Mouse (Mus musculus): ENCODE measurements around the gene Pstk. TPM values are rescaled to one million over a fixed set of nuclear protein-coding genes. Genes with fewer than 3 reads are reported as not detected.

Pstk gene
- polyA plus RNA-seq, 1 experiment: 64.7 TPM

GRCm38 (mm10) chr7:131427331-131427730, 56.4 kb downstream of the Pstk start:
- Histone ChIP-seq H3K9ac (ENCODE audit: low read depth, poor library complexity, severe bottlenecking) (no peak overlapping the region), H3K4me3 (ENCODE audit: low read depth, low read length) (no peak overlapping the region), H3K36me3 (ENCODE audit: control insufficient read depth, insufficient read depth, low read length, poor library complexity, severe bottlenecking) (no peaks in the 10 kb centered on the region), H3K27ac (ENCODE audit: insufficient read depth, low read length) (no peak overlapping the region), H3K9me3 (replicated peaks; ENCODE audit: control insufficient read depth, insufficient read depth, low read length, poor library complexity, severe bottlenecking) (no peaks in the 10 kb centered on the region), H3K4me1 (ENCODE audit: control insufficient read depth, insufficient read depth, low read length) (no peaks in the 10 kb centered on the region), H3K27me3 (ENCODE audit: control insufficient read depth, insufficient read depth, low read length, poor library complexity, severe bottlenecking) (no peaks in the 10 kb centered on the region)
- TF ChIP-seq CTCF (IDR thresholded peaks at IDR 0.05; ENCODE audit: low read depth, low read length) (no peak), POLR2A (IDR thresholded peaks at IDR 0.05; ENCODE audit: insufficient read depth, low read length) (no peak), EP300 (IDR thresholded peaks at IDR 0.05; ENCODE audit: insufficient read depth, low read depth, low read length) (no peak)

- H3K27ac ChIP-seq (ENCODE audit: insufficient read depth, low read length): no peak overlapping the region
- TF ChIP-seq EP300 (IDR thresholded peaks at IDR 0.05; ENCODE audit: insufficient read depth, low read depth, low read length): no peak
- TF ChIP-seq POLR2A (IDR thresholded peaks at IDR 0.05; ENCODE audit: insufficient read depth, low read length): no peak
- TF ChIP-seq CTCF (IDR thresholded peaks at IDR 0.05; ENCODE audit: low read depth, low read length): peak; percentile 40
These were observed 61.3 kb downstream of the Pstk start for GRCm38 (mm10) chr7:131432244-131432643.

GRCm38 (mm10) chr7:131434276-131434675, 63.3 kb downstream of the Pstk start:
- H3K27me3 ChIP-seq (ENCODE audit: control insufficient read depth, insufficient read depth, low read length, poor library complexity, severe bottlenecking): no peaks in the 10 kb centered on the region
- no peaks in the 10 kb centered on the region for H3K4me1 ChIP-seq (ENCODE audit: control insufficient read depth, insufficient read depth, low read length)
- H3K27ac ChIP-seq (ENCODE audit: insufficient read depth, low read length): no peak overlapping the region
- no peak overlapping the region for H3K9ac ChIP-seq (ENCODE audit: low read depth, poor library complexity, severe bottlenecking)
- TF ChIP-seq EP300 (IDR thresholded peaks at IDR 0.05; ENCODE audit: insufficient read depth, low read depth, low read length) (no peak), POLR2A (IDR thresholded peaks at IDR 0.05; ENCODE audit: insufficient read depth, low read length) (no peak), CTCF (IDR thresholded peaks at IDR 0.05; ENCODE audit: low read depth, low read length) (no peak)
- no peak overlapping the region for H3K4me3 ChIP-seq (ENCODE audit: low read depth, low read length)
- no peaks in the 10 kb centered on the region for H3K9me3 ChIP-seq (replicated peaks; ENCODE audit: control insufficient read depth, insufficient read depth, low read length, poor library complexity, severe bottlenecking)
- no peaks in the 10 kb centered on the region for H3K36me3 ChIP-seq (ENCODE audit: control insufficient read depth, insufficient read depth, low read length, poor library complexity, severe bottlenecking)

More at GRCm38 (mm10) chr7:131432244-131432643, 61.3 kb downstream of the Pstk start:
- Histone ChIP-seq H3K27me3 (ENCODE audit: control insufficient read depth, insufficient read depth, low read length, poor library complexity, severe bottlenecking) (no peaks in the 10 kb centered on the region), H3K36me3 (ENCODE audit: control insufficient read depth, insufficient read depth, low read length, poor library complexity, severe bottlenecking) (no peaks in the 10 kb centered on the region), H3K9ac (ENCODE audit: low read depth, poor library complexity, severe bottlenecking) (no peak overlapping the region), H3K4me1 (ENCODE audit: control insufficient read depth, insufficient read depth, low read length) (no peaks in the 10 kb centered on the region), H3K4me3 (ENCODE audit: low read depth, low read length) (no peak overlapping the region), H3K9me3 (replicated peaks; ENCODE audit: control insufficient read depth, insufficient read depth, low read length, poor library complexity, severe bottlenecking) (no peaks in the 10 kb centered on the region)

DNA sequence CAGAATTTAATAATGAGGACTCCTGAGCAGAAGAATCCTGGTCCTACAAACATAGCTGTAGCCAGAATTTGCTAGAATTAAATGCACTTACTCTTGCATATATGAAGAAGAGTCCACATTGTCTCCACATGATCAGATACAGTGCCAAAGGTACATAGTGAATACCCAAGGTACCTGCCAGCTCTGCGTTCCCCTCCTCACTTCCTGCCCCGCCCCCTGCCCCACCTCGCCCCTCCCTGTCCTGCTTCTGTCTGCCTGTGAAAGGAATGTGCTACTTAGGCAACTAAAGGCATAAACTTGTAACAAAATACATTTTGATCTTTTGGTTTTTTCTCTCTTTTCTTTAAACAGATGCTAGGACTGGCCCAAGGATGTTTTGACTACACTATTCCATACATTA, 66.1 kb downstream of the Pstk start:
- no peak for TF ChIP-seq EP300 (IDR thresholded peaks at IDR 0.05; ENCODE audit: insufficient read depth, low read depth, low read length)
- Histone ChIP-seq H3K36me3 (ENCODE audit: control insufficient read depth, insufficient read depth, low read length, poor library complexity, severe bottlenecking) (no peaks in the 10 kb centered on the region), H3K9me3 (replicated peaks; ENCODE audit: control insufficient read depth, insufficient read depth, low read length, poor library complexity, severe bottlenecking) (no peaks in the 10 kb centered on the region), H3K4me3 (ENCODE audit: low read depth, low read length) (no peak overlapping the region), H3K9ac (ENCODE audit: low read depth, poor library complexity, severe bottlenecking) (no peak overlapping the region), H3K27me3 (ENCODE audit: control insufficient read depth, insufficient read depth, low read length, poor library complexity, severe bottlenecking) (no peaks in the 10 kb centered on the region), H3K27ac (ENCODE audit: insufficient read depth, low read length) (no peak overlapping the region), H3K4me1 (ENCODE audit: control insufficient read depth, insufficient read depth, low read length) (no peaks in the 10 kb centered on the region)

Other genes starting within 250 kb of the Pstk start
- gene 4933402N03Rik, start 224.8 kb upstream of the Pstk start, polyA plus RNA-seq (2011; ENCODE audit: insufficient read depth, insufficient read length, low read depth, missing spikeins): not detected in 2 replicates
- gene 5430419D17Rik, start 196.7 kb upstream of the Pstk start, polyA plus RNA-seq (2011; ENCODE audit: insufficient read depth, insufficient read length, low read depth, missing spikeins): not detected in 2 replicates
- not detected in 2 replicates for gene Cuzd1, start 48.8 kb upstream of the Pstk start, polyA plus RNA-seq (2011; ENCODE audit: insufficient read depth, insufficient read length, low read depth, missing spikeins)
- 1.7 TPM in 1 of 2 replicates, not detected in the other for gene Fam24b, start 41.6 kb upstream of the Pstk start, polyA plus RNA-seq (2011; ENCODE audit: insufficient read depth, insufficient read length, low read depth, missing spikeins)
- gene Fam24a, start 37.3 kb upstream of the Pstk start, polyA plus RNA-seq (2011; ENCODE audit: insufficient read depth, insufficient read length, low read depth, missing spikeins): not detected in 2 replicates
- gene 2310057M21Rik, start 8.4 kb upstream of the Pstk start, polyA plus RNA-seq (2011; ENCODE audit: insufficient read depth, insufficient read length, low read depth, missing spikeins): 23.8 and 26.0 TPM in 2 replicates
- 24.6 and 27.7 TPM in 2 replicates for gene Ikzf5, start 39.4 kb downstream of the Pstk start, polyA plus RNA-seq (2011; ENCODE audit: insufficient read depth, insufficient read length, low read depth, missing spikeins)
- gene Acadsb, start 39.5 kb downstream of the Pstk start, polyA plus RNA-seq (2011; ENCODE audit: insufficient read depth, insufficient read length, low read depth, missing spikeins): 34.1 and 38.3 TPM in 2 replicates
- gene Hmx3, start 171.7 kb downstream of the Pstk start, polyA plus RNA-seq (2011; ENCODE audit: insufficient read depth, insufficient read length, low read depth, missing spikeins): not detected in 2 replicates
- gene Hmx2, start 177.6 kb downstream of the Pstk start, polyA plus RNA-seq (2011; ENCODE audit: insufficient read depth, insufficient read length, low read depth, missing spikeins): 0.39 TPM in 1 of 2 replicates, not detected in the other
- gene Bub3, start 189.1 kb downstream of the Pstk start, polyA plus RNA-seq (2011; ENCODE audit: insufficient read depth, insufficient read length, low read depth, missing spikeins): 141 and 145 TPM in 2 replicates

All from ES-Bruce4 (cell line).